Mouse (Mus musculus): ENCODE measurements around the gene Lpar2.

GRCm38 (mm10) chr8:69789105-69789504, 33.1 kb upstream of the Lpar2 start:
- TF ChIP-seq POLR2A (IDR thresholded peaks at IDR 0.05; ENCODE audit: extremely low read depth, insufficient read depth, low read length) (no peak), CTCF (IDR thresholded peaks at IDR 0.05; ENCODE audit: extremely low read depth, insufficient read depth, low read length) (no peak)

All from cortical plate, adult 2 months (tissue).